In the genomic region with DNA sequence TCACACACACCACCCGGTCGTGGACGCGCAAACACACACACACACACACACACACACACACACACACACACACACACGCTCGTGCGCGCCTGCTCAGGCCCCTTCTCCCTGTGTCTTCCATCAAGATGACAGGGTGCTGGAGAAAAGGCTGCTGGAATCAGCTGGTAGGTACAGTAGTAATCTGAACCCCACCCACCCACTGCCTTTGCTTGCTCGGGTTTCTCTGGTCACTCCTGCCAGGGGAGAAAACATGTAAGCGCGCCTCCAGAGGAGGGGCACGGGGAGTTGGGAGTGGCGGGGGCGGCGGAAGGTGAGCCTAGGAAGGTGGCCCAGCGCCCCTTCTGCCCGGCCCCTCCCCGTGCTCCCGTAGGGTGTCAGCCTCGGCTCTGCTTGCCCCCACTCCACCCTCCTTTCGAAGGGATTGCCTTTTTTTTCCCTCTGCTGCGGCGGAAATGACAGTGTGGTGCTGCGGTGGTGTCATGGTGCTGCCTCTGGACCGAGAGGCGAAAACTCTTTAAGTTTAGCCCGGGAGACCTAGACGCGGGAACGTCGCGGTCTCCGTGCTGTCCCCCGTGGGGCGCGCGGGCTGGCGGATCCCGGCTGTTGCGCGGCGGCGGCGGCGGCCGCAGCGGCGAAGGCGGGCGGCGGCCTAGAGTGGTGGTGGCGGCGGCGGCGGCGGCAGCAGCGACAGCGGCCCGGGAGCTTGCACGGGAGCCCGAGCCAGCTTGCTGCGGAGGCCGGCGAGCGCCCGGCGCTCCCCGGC, we compare ENCODE assay signal across 7 mouse cellular contexts. TPM values are rescaled to one million over a fixed set of nuclear protein-coding genes. Genes with fewer than 3 reads are reported as not detected.
DNase-seq lines count a peak whose midpoint lies in the region; ATAC-seq and TF ChIP-seq lines count a peak whose summit lies in the region.

Gene Mid2, plus strand, starts transcription at position 121 of the 763 bp plus-strand sequence.

- WGBS in hindbrain, embryonic 14.5 days: 16% methylated on average over 52 of the region's 68 CpGs

- H3K9ac ChIP-seq in hindbrain, embryonic 14.5 days: peak within 1 kb of the TSS; percentile 71

- H3K4me2 ChIP-seq in hindbrain, embryonic 14.5 days (replicated peaks): peak within 1 kb of the TSS; percentile 59

- H3K36me3 ChIP-seq in hindbrain, embryonic 14.5 days (replicated peaks; ENCODE audit: control insufficient read depth, insufficient read depth): no peaks in the 10 kb centered on the region

- peak; percentile 75 for ATAC-seq in hindbrain, embryonic 14.5 days (ENCODE audit: low FRiP score)

- H3K9me3 ChIP-seq in hindbrain, embryonic 14.5 days (ENCODE audit: control insufficient read depth, low read length): no peaks in the 10 kb centered on the region

- H3K4me3 ChIP-seq in gastrocnemius, adult 2 months: peak within 1 kb of the TSS; percentile 81
- H3K4me3 ChIP-seq in hindbrain, embryonic 14.5 days (replicated peaks; ENCODE audit: low read length): peak within 1 kb of the TSS; percentile 55

- peaks cover 51% of the 10 kb centered on the region for H3K27me3 ChIP-seq in hindbrain, embryonic 14.5 days (ENCODE audit: control insufficient read depth, insufficient read depth, low read length)

- intact Hi-C loops in gastrocnemius, adult 2 months (cut with DNase I): loop anchor here (10.0 kb wide), 1 partner anchor 50 kb away; no protein-coding TSS in a partner anchor

- H3K4me1 ChIP-seq in hindbrain, embryonic 14.5 days (replicated peaks; ENCODE audit: control insufficient read depth, insufficient read depth, low read length): no peaks in the 10 kb centered on the region

- DNase-seq in adrenal gland, adult 18-20 months (ENCODE audit: low spot score in 2 of 2): peak; percentile 41 to 46
- DNase-seq in cerebellum, postnatal 14 days: peak; percentile 40 to 55
- DNase-seq in gastrocnemius, adult 2 months: peak; percentile 39
- no peak for DNase-seq in hindbrain, embryonic 14.5 days (ENCODE audit: low spot score)
- peak; percentile 14 to 16 for DNase-seq in layer of hippocampus, postnatal 25 days (ENCODE audit: extremely low spot score in 1 of 2, low spot score in 1 of 2)
- DNase-seq in lung, postnatal 10 days: peak; percentile 57
- peak; percentile 32 for DNase-seq in right cerebral cortex, adult 18-20 months

- TF ChIP-seq CTCF in gastrocnemius, adult 2 months (IDR thresholded peaks at IDR 0.05): no peak

- peak within 1 kb of the TSS; percentile 75 for H3K27ac ChIP-seq in gastrocnemius, adult 2 months
- peak within 1 kb of the TSS; percentile 80 for H3K27ac ChIP-seq in hindbrain, embryonic 14.5 days

RNA-seq across cellular contexts. Expression of gene Mid2, which starts in this region (rescaled TPM):
- total RNA-seq in adrenal gland, adult 18-20 months (2021): 10 to 100 TPM; 24.9 to 31.1 TPM
- total RNA-seq in gastrocnemius, adult 2 months (2021): 1 to 10 TPM; 5.0 to 9.4 TPM
- 11.0 and 13.2 TPM in 2 replicates for polyA plus RNA-seq in hindbrain, embryonic 14.5 days (2014; fragmentation: Nextera tagmentation; extraction: Ambion mirVana)
- 10 to 100 TPM; 19.7 to 20.1 TPM for total RNA-seq in layer of hippocampus, postnatal 25 days (2021)
